Mouse (Mus musculus) testis, postnatal 10 days (tissue): ENCODE measurements around the gene Ptprm.

ENCODE experiments used
- DNase-seq: peaks from one replicate; pipeline ENCODE4 v3.0.0; 2021; ENCODE audit warnings: low spot score

Ptprm gene

DNA sequence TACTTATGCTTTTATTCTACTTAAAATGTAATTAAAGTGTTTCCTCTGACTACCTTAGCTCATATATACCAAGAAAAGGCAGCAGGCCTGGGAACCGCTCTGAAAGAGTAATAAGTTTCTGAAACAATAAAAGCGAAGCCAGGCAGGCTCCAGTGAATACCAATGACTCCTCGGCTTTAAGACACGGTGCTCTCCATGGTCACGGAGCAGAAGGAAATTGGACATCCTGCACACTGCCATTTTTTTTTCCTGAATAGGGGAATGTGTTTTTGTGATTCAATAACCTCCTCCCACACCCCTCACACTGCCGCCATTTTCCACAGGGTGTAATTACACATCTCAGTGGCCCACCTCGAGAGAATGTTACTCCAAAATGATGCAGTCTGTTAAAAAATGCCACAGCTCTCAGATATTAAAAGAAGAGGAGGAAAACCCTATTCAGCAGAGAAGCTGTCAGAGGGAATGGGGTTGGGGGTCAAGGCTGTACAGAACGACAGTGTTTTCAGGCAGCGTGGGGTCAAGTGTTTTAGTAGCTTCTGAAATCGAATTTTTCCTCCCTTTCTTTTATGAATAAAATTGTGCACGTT is 585.5 kb downstream of the Ptprm start:
- DNase-seq = no peak

DNA sequence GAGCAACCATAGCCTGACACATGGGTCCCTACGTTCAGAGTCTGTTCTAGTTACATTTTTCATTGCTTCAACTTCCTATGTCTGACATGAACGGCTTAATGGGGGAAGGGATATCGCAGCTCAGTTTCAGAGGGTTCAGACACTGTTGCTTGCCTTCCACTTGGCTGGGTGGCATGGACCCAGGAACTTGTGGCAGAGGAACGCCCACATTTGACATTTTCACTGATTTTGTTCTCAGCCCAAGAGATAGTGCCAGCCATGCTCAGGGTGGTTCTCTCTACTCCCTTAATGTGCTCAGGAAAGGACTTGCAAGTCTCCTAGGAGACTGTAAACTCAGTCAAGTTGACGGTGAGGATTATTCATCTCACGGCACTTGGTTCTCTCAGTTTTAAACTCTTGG is 588.1 kb downstream of the Ptprm start:
- no peak for DNase-seq

DNA sequence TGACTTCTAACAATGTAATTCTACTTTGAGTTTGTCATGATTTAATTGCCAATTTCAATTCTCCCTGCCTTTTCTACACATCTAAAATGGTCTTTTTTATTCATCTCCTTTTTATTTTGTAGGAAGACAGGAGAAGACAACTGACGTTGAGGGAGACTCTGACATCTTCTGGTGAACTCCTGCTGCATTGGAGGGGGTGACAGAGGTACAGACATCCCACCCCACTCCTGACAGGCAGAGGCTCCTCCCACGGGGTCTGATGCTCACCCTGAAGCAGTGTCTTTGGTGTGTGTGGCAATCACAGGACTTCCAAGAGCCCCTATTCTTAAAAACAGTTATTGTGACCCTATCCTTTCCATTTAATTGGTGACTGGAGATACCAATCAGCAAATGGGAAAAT is 589.8 kb downstream of the Ptprm start:
- no peak for DNase-seq

DNA sequence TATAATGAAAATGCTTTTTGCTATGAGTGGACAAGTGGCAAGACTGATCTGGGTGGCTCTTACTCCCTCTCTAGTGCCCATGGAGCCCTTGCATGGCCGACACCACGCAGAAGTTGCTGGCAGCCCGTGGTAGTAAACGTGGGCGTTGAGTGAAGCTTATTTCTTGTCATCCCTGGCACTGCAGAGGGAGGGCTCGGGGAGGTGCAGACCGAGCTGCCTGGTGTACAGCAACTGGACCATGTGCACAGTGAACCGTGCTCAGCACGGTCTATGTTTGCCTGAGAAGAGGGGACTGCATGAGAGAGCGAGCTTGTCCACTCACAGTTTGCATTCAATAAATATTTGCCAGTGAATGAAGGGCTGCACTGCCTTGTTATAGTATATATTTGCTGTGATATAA is 591.5 kb downstream of the Ptprm start:
- DNase-seq = no peak

DNA sequence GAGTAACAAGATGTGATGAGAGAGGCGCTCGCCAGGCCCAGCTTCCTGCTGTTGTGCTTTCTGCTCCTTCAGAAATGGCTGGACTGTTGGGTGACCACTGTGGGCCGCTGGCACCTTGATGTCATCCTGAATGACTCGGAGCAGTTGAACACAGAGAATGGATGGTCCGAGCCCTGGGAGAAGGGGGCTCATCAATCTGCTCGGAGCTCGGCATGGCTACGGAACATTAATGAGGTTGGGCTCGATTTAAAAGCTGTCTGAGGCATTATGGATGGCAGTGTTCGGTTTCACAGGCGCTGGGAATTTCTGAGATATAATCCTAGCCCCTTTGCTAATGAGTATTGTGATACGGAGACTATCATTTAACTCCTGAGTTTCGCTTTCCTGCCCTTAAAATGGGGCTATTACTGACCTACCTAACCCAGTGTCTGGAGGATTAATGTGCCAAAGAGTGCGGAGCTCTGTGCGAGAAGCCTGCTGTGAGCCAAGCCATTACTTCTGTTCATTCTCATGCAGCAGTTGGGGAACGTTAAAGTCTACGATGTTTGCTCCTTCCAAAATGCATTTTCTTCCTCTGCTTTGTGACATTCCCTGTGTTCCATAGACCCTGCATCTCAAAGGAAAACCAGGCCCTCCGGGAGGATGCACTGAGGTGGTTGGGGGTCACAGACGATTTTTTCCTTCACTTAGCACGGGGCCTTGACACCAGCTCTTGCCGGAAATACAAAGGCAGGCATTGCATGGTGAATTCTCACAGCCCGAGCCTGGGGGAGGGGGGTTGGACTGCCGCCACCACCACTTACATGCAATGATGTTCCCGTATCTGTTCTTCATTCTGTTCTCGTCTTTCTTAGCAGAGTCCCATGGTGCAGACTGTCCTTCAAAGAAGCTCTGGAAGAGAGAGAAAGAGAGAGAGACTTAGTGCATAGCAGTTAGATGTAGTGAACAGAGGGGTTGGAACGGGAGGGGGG is 592.6 kb downstream of the Ptprm start:
- DNase-seq = no peak

DNA sequence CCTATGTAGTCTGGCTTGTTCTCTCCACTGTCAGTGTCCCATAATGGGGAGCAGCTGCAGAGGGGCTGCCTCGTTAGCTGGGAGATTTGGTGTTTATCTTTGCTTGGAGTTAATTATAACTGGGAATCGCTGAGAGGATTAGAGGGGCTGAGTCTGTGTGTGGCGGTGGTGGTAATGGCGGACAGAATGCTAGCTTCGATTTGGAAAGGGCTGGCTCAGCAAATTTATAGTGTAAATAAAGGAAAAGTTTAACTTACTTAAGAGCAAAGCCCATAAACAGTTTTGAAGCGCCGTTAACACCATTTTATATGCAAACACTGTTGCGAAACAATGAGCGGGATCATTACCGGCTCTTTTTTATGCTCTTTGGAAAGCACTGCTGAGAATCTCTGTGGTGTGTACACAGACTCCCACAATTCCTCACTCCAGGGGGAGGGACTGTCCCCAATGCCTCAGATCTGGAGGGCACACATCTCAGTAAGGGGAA is 597.2 kb downstream of the Ptprm start:
- DNase-seq = no peak

DNA sequence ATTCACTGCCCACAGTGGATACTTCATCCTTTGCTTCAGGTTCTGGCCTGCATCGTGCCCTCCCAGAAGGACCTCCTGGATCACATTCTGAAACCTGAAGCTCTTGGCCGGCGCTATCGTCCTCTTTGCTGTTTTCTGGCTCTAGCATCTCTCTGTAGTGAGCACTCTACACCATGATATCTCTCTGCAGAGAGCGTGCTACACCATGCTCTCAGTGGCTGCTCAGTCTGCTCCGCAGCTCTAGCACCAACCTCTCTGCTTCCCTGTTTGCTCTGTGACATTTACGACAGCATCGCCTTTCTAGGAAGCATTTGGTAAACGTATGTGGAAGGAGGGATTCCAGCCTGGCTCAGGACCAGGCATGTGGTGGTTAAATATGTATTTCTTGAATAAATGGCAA is 597.8 kb downstream of the Ptprm start:
- DNase-seq = no peak

DNA sequence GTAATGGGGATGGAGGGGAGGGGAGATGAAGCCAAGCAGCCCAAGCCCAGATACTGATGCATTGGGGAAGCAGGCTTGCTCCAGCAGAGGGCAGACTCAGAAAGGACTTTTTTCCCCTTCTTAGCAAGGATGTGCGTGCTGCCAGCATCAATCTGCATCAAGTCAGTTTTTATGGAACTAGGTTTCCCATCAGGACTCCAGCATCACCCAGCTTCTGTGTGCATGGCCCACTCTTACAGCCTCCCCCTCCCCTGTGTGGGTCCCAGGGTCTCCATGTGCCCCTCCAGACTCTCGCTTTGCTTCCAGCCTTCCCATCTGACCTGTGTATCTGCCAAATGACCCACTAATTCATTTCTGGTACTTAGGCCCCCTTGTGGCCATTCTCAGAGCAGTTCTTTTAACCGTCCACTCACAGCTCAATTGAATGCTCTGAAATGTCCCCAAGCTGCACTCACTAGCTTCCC is 599.0 kb downstream of the Ptprm start:
- peak; percentile 59 for DNase-seq

DNA sequence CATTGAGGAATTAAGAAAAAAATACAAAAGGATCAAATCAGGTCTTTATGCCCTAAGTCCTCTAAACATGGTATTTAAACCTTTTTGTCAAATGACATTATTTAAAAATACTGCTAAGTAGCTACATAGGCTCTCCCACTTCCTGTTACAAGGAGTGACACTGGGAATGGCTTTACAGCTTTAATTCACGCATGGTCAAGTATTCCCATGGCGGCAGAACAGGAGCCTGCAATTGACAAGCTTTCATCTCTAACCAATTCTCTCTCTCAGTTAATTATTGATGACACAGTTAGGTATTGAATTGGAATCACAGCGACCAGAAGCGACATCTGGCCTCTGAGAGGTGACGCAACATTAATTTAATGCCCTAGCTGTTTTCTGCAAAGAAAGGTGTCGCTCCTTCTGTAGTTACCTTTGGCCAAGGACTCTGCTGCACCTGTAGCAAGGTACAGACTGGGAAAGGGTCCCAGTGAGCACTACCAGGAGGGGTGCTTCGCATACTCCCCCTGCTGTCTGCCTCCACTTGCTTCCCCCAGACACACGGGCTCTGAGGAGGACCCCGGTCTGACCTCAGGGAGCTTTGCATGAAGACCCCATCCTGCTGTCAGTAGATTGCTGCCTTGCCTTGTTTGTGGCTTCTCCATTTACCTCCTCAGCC is 599.9 kb downstream of the Ptprm start:
- DNase-seq = no peak

DNA sequence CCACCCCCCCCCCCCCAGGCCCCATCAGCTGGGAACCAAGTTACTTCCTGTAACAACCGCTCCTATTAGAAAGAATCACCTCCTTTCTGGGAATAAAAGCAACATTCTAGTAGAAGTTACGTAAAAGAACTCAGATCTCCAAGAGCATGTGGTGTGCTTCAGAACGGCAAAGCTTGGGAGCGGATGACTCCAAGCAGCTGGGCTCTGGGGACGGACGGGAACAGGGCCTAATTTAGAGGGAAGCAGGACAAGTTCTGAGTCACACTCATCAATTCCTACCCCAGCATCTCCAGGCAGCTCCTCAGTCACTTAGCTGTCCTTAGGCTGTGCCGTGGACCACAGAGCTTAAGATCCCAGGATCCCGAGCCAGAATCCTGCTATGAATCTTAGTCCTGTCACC is 602.5 kb downstream of the Ptprm start:
- DNase-seq = no peak

DNA sequence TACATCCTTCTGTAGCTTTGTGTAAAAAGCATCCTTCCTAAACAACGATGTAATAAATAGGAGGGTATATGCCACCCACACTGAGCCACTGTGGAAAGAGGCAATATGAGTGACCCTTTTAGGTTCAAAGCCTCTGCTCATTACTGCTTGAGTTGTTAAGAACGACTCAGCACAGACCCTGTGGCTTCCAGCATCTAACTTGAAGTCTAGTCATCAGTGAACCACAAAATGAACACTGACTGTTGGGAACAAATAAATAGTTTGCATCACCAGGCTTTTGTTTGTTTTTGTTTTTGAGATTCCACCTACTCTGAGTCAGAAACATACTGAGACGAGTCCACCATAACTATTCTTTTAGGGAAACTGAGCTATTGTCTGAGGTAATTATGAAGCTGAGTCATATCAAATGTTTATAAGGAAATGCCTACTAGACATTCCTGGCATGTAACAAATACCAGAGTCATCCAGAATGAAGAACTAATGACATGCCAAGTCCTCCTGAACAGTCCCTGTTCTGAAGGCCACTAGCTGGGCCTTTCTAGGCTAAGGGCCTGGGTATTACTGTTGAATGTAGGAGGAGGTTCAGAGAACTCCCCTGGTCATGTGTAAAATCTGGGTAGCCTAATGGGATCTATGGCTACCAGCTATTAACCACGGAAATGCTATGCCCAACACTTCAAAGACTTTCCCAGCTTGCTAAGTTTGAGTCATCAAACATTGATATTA is 603.6 kb downstream of the Ptprm start:
- DNase-seq = no peak

DNA sequence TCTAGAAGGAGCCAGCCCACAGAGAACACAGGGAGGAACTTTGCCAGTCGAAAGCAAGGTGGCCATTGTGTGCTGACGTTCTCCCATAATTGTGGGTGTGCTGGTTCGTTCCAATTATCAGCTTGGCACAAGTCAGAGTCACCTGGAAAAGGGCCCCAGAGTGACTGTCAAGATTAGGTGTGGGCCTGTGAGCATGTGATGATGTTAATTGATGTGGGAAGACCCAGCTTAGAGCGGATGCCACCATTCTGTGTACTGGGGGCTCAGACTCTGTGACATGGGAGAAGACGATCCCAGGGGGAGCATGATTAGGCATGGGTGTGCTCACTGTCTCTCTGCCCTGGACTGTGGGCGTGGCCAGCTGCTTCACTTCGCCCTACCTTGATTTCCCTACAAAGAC is 604.3 kb downstream of the Ptprm start:
- DNase-seq = no peak

DNA sequence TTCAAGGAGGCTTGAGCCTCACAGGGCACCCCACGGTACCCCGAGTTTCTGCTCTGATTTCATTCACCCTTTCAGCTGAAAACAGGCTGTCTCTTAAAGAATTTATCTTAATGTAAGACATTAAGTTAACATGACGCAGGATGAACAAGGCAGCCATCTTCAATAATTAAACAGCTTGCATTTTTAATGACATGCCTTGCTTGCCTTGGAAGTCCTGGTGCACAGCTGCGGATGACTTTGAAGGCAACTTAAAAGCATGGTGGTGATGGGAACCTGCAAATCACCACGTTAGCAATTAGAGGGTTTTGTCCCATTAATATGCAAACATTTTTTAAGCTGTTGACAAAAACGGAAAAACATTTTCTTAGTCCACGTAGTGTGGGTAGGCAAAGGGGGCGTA is 607.8 kb downstream of the Ptprm start:
- DNase-seq = no peak

DNA sequence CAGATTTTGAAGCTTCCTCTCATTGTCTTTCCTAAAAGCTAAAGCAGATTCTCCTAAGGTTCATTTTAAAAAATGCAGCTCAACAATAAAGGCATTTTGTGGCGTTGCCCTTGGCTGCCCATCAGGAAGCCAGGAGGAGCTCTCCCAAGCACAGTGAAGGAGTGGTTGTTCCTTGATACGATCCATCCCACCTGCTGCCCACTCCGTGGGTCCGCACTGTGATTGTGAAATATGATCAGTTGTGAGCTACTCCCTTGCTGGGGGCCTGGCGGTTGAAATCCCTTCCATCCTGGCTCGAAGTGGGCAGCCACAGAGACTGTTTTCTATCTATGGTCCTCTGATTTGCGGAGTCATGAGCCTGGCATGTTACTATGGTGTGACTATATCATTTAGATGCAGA is 610.9 kb downstream of the Ptprm start:
- DNase-seq = no peak

DNA sequence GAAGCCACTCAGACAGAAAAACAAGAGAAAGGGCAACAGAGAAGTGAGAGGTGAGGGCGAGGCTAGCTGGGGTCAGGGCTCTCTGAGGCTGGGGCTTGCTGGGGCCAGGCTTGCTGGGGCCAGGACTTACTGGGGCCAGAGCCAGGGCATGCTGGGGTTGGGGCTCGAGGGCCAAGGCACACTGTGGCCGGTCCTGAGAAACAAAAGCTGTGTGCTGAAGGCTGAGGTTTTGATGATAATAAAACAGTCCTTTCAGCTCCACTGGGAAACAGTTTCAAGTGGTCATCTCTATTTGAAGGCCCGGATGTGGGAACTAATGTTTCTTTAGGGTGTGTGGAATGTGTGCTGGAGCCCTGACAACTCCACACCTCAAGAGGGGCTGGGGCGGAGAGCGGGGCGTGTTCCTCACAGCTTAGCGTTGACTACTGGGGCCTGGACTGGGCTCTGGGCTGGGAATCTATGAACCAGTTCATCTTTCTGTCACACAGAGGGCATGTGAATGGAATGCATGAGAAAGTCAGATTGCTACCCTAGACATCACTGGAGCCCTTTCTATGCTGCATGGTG is 615.4 kb downstream of the Ptprm start:
- DNase-seq = no peak

DNA sequence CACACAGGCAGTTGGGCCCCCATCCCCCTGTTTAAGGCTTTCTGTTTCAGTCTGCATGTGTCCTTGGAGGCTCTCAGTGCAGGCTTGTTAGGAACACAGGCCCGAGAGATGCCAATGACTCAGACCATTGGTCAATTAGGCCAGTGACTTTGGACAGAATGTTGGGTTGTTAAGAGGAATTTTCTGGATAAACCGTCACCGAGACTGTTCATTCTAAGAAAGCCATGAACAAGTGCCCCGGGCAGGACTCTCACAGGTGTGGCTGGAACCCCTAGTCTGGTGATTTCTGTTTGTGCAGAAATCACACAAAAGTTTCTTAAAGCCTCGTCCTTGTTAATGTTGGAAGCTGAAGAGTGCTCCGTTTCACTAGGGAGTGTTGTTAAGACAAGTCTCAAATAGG is 615.9 kb downstream of the Ptprm start:
- no peak for DNase-seq

DNA sequence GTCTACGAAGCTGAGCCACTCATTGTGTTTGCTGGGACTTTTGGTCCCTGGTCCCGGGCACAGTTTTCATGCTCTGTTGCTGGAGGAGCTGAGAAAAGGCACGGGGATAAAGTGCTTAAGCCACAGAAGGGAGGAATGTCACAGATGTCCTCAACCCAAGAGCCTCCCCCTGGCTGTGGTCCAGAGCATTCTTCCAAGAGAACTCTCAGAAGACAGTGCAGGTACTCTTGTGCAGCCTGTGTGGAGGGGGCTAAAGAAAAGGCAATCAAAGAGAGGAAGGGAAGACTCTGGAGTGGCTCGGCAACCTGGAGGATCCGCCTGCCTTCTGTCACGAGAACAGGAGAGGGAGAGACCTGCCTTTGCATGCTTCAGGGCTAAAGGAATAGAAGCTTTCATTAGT is 617.8 kb downstream of the Ptprm start:
- DNase-seq = no peak

DNA sequence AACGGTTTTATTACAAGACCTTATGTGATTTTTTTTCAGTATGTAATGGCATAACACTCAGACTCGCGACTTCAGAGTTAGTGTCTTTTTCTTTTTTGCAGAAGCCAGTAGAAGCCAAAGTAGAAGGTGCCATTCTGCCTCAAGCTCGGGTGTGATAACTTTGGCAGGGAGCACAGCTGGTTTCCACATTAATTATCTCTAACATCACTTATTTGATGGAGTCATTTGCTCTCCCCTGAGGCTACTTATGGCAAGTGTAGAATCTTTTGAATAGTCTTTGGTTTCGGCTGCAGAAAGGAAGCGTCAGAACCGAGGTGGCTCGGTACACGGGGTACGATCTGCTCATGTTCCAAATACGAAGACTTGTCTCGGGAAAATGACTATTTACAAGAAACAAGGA is 620.7 kb downstream of the Ptprm start:
- DNase-seq = no peak

DNA sequence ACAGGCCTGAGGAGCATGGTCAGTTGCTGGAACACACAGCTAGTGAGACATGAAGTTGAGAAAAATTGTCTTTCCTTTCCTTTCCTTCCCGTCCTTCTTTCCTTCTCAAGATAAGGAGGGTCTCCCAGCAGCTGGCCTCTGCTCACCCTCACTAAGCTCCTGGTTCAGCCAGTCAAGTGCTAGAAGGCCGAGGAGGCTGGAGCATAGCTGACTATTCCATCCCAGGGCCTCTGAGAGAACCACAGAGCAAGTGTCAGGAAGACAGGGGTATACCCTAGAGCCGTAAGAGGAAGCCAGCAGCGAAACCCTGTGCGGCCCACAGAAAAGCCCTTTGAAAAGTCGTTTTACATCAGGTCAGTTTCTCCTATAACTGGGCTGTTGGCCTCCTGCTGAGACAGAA is 624.3 kb downstream of the Ptprm start:
- no peak for DNase-seq

DNA sequence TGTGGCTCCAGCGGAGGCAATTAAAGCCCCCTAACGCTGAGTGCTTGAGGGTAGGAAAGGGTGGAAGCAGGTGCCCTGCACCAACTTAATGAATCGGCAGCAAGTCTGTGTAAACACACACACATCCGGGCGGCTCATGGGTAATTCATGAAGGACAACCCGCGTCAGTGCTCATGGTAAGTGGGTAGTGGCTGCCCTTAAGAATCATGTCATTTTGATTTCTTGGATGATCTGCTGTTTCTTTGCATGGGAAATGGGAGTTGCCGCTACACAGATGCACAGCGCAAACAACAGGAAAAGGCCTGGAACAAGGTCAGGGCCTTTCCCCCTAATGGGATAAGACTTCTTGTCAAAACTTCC is 633.3 kb downstream of the Ptprm start:
- DNase-seq = no peak

DNA sequence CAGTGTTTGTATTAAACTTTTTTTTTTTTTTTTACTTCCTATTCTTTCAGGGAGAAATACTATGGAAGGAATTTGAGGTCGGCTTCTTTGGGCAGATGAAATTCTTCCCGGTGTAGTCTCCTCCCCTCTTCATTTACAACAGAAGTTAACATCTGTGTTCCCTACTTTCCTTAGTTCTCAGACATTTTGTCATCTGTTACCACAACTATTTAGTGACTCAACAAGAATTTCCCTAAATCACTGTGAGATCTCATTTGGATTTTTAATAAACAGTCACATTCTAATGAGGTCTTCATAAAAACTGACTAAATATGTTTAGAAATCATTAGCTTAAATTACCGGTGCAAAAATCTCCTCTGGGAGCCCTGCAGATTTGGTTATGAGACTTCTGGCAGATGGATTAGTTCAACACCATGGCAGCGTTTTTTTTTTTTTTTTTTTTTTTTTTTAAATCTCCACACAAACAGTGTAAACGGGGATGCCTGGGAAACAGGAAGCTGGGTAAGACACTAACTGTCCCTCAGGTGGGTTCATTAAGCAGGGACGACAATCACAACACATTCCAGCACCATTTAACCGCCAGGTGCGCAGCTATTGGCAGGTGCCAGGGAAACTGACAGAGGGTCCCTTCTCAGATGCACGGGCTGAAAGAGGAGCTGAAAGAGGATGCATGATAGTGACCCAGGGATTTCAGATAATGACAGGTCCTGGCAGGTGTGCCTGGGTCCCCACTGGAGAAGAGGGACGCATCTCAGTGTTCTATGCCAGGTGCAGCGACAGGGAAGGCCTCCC is 633.9 kb downstream of the Ptprm start:
- no peak for DNase-seq
